Mouse (Mus musculus): Measurements from ENCODE around the gene Gm35134. TPM values are rescaled to one million over a fixed set of nuclear protein-coding genes. Genes with fewer than 3 reads are reported as not detected.
"Not testable (repeated sequence)": the region's sequence is repeated elsewhere in the genome, so short reads cannot be mapped to it uniquely, and the experiment has no call there.

Gene Gm35134
- not detected in 2 replicates for total RNA-seq (2012; rRNA removed)
- total RNA-seq (2014; rRNA removed) = not detected in 2 replicates
- not detected in 2 replicates for polyA plus RNA-seq (2012; ENCODE audit: insufficient read length, low read depth)

DNA sequence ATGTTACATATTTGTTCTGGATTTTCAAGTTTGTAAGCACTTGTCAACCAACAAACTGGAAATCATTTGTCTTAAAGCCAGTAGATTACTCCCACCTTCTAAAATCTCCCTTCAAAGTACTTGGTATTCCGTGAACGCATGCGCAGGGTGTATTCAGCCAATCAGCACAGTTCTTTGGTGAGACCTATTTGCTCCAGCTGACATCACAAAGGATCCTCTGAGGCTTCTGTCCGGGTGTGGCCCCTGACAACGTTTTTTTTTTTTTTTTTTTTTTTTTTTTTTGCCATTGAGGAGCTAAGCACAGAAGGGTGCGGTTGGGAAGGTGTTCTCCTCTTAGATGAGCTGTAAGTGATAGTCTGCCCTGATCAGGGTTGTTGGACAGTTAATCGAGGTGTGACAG, at the start of gene Gm35134:
Gm35134 (plus strand) TSS at position 301 of the 400 bp plus-strand sequence.
- H3K79me2 ChIP-seq (replicated peaks; ENCODE audit: control insufficient read depth, extremely low read depth, insufficient read depth, poor library complexity, severe bottlenecking); H3K9ac ChIP-seq (ENCODE audit: insufficient read depth, low read depth); H3K36me3 ChIP-seq (replicated peaks in 1 of 2; ENCODE audit: control insufficient read depth in 1 of 2, insufficient read depth in 1 of 2, low read length in 1 of 2); H3K9me3 ChIP-seq (replicated peaks; ENCODE audit: low read length); H3K4me2 ChIP-seq (ENCODE audit: insufficient read depth, low read depth, poor library complexity, severe bottlenecking); dilution Hi-C loops (cut with MboI; ENCODE audit: extremely low pct_ligation_motif_present, extremely low pct_unique_long_range_greater_than_20kb, low sequenced_read_pairs); H3K4me1 ChIP-seq (ENCODE audit: control insufficient read depth in 1 of 2, insufficient read depth in 2 of 2); H3K4me3 ChIP-seq (replicated peaks in 1 of 3; ENCODE audit: low read depth in 2 of 3, low read length in 2 of 3, poor library complexity in 1 of 3); H3K27me3 ChIP-seq (replicated peaks); DNase-seq (ENCODE audit: extremely low read depth); in situ Hi-C loops (cut with MboI; ENCODE audit: low pct_ligation_motif_present, low pct_unique_long_range_greater_than_20kb, low sequenced_read_pairs); H3K27ac ChIP-seq (ENCODE audit: insufficient read depth, low read depth): not testable (repeated sequence)
